In genomic region chr14:60655941-60656700, GRCm38 (mm10) we compare ENCODE assay signal across 9 mouse cellular contexts. TPM values are rescaled to one million over a fixed set of nuclear protein-coding genes. Genes with fewer than 3 reads are reported as not detected.
DNase-seq lines count a peak whose midpoint lies in the region; ATAC-seq and TF ChIP-seq lines count a peak whose summit lies in the region.
"Had no signal": no experiment of that assay in that cellular context is flagged by ENCODE, and none has a peak within 500 bp of the region (broad histone marks: within the 10 kb centered on the region; RNA-seq: fewer than 3 reads in every experiment).

No protein-coding gene starts in this region.

- no peaks in the 10 kb centered on the region for H3K27me3 ChIP-seq in heart, embryonic 11.5 days (ENCODE audit: control insufficient read depth, insufficient read depth, low read length)
- no peaks in the 10 kb centered on the region for H3K27me3 ChIP-seq in lung, embryonic 15.5 days
- H3K27me3 ChIP-seq in stomach, postnatal 0 days (ENCODE audit: control insufficient read depth, insufficient read depth, low read length), result no peaks in the 10 kb centered on the region

- peak; percentile 75 to 83 for DNase-seq in heart, adult 18-20 months
- peak; percentile 30 for DNase-seq in fat pad, adult 2 months (ENCODE audit: extremely low read depth, low read depth, low spot score)
- DNase-seq in heart, postnatal 25 days (ENCODE audit: low spot score), result peak; percentile 45
- peak; percentile 77 for DNase-seq in layer of hippocampus, adult 9-10 months (ENCODE audit: low spot score)
- peak; percentile 66 for DNase-seq in stomach, postnatal 0 days (ENCODE audit: low spot score)
- no peak for DNase-seq in thymus, postnatal 36 days

- TF ChIP-seq EP300 in stomach, postnatal 0 days (optimal IDR thresholded peaks at IDR 0.05), result no peak

- WGBS in heart, embryonic 11.5 days (ENCODE audit: insufficient replicate concordance), result 80% methylated on average over 15 of the region's 15 CpGs
- WGBS in lung, embryonic 15.5 days, result 51% methylated on average over 15 of the region's 15 CpGs
- 57% methylated on average over 15 of the region's 15 CpGs for WGBS in stomach, postnatal 0 days

- no peak overlapping the region for H3K4me3 ChIP-seq in heart, embryonic 11.5 days (ENCODE audit: low read depth, low read length)
- H3K4me3 ChIP-seq in lung, embryonic 15.5 days, result no peak overlapping the region
- H3K4me3 ChIP-seq in stomach, postnatal 0 days (ENCODE audit: low read depth, low read length), result no peak overlapping the region

- H3K4me1 ChIP-seq in heart, embryonic 11.5 days (ENCODE audit: control insufficient read depth, insufficient read depth, low read length), result peaks cover 7% of the 10 kb centered on the region; the same call in 1 of the 2 replicates
- H3K4me1 ChIP-seq in lung, embryonic 15.5 days, result peaks cover 14% of the 10 kb centered on the region
- no peaks in the 10 kb centered on the region for H3K4me1 ChIP-seq in stomach, postnatal 0 days (replicated peaks; ENCODE audit: control insufficient read depth, insufficient read depth)

- ATAC-seq in heart, embryonic 11.5 days (replicated peaks; ENCODE audit: insufficient number of reproducible peaks, low FRiP score, low TSS enrichment), result no peak
- peak; percentile 60; the same call in 1 of the 2 replicates for ATAC-seq in lung, embryonic 15.5 days (ENCODE audit: borderline replicate concordance, extremely low read depth, low FRiP score, low TSS enrichment)
- ATAC-seq in stomach, postnatal 0 days (ENCODE audit: low FRiP score, low TSS enrichment), result peak; percentile 49; the same call in 1 of the 2 replicates

- no peaks in the 10 kb centered on the region for H3K36me3 ChIP-seq in heart, embryonic 11.5 days (ENCODE audit: control insufficient read depth, insufficient read depth, low read length)
- H3K36me3 ChIP-seq in lung, embryonic 15.5 days, result no peaks in the 10 kb centered on the region
- no peaks in the 10 kb centered on the region for H3K36me3 ChIP-seq in stomach, postnatal 0 days (ENCODE audit: control insufficient read depth, insufficient read depth, low read length)

- intact Hi-C loops in heart, postnatal 25 days (cut with DNase I), result no loop called here

- no peak for TF ChIP-seq CTCF in stomach, postnatal 0 days (IDR thresholded peaks at IDR 0.05; ENCODE audit: low read depth)

- H3K27ac ChIP-seq in heart, embryonic 11.5 days (ENCODE audit: low read depth, low read length), result no peak overlapping the region
- H3K27ac ChIP-seq in lung, embryonic 15.5 days, result 0 out of 2 replicates have a peak overlapping the region, but pooled peaks have one; percentile 12
- 0 out of 2 replicates have a peak overlapping the region, but pooled peaks have one; percentile 18 for H3K27ac ChIP-seq in stomach, postnatal 0 days (replicated peaks)
- H3K27ac ChIP-seq: macrophage had no signal

- H3K9me3 ChIP-seq in heart, embryonic 11.5 days (replicated peaks; ENCODE audit: control insufficient read depth, low read length), result no peaks in the 10 kb centered on the region
- H3K9me3 ChIP-seq in lung, embryonic 15.5 days, result no peaks in the 10 kb centered on the region
- H3K9me3 ChIP-seq in stomach, postnatal 0 days (ENCODE audit: control insufficient read depth, low read length), result no peaks in the 10 kb centered on the region

- no peak overlapping the region for H3K9ac ChIP-seq in heart, embryonic 11.5 days (ENCODE audit: low read depth, low read length)
- H3K9ac ChIP-seq in lung, embryonic 15.5 days, result no peak overlapping the region
- no peak overlapping the region for H3K9ac ChIP-seq in stomach, postnatal 0 days (ENCODE audit: low read length)

- no peak overlapping the region for H3K4me2 ChIP-seq in heart, embryonic 11.5 days
- peak overlapping the region; percentile 2 for H3K4me2 ChIP-seq in lung, embryonic 15.5 days
- no peak overlapping the region; the same call in 1 of the 2 replicates for H3K4me2 ChIP-seq in stomach, postnatal 0 days (replicated peaks; ENCODE audit: low read depth)

RNA-seq across cellular contexts. Expression of gene Spata13, which starts 22.3 kb away (rescaled TPM):
- 10 to 100 TPM; 11.1 to 11.4 TPM for total RNA-seq in heart, adult 18-20 months (2021)
- polyA plus RNA-seq in heart, embryonic 11.5 days (2014; fragmentation: Nextera tagmentation; extraction: Ambion mirVana), result 16.8 and 19.6 TPM in 2 replicates
- total RNA-seq in heart, postnatal 25 days (2021), result 10 to 100 TPM; 17.3 to 18.2 TPM
- 16.1 and 18.1 TPM in 2 replicates for polyA plus RNA-seq in lung, embryonic 15.5 days (2015; fragmentation: Nextera tagmentation; extraction: Ambion mirVana)
- polyA plus RNA-seq in stomach, postnatal 0 days (2015; fragmentation: Nextera tagmentation; extraction: Ambion mirVana), result 11.2 and 12.2 TPM in 2 replicates

Comparison
In these comparisons a context has a peak if more than half of its experiments do, and no peak if none do; other contexts are left out.
1. DNase-seq: peak in heart, adult 18-20 months (2 of 2), fat pad, adult 2 months (single experiment), heart, postnatal 25 days (single experiment), layer of hippocampus, adult 9-10 months (single experiment) and stomach, postnatal 0 days (single experiment); none in thymus, postnatal 36 days (0 of 2).